ENCODE assay signal across 9 mouse cellular contexts in the genomic region with DNA sequence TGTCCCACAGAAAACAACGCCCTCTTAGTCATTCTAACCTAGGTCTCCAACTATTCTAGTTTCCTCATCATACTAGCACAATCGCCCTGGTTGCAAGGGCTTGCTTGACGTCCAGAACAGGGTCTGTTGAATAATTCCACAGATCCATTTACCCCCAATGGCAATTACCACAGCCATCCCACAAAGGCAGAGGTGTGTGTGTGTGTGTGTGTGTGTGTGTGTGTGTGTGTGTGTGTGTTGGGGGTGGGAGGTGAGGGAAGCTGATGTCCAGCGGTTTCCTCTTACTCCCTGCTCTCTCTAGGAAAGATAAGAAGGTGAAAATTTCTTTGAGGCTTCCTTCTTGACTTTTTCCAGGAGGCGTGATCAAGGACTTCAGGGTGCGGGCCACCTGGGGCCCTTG. TPM values are rescaled to one million over a fixed set of nuclear protein-coding genes. Genes with fewer than 3 reads are reported as not detected.
DNase-seq lines count a peak whose midpoint lies in the region; ATAC-seq and TF ChIP-seq lines count a peak whose summit lies in the region.
"Had no signal": no experiment of that assay in that cellular context is flagged by ENCODE, and none has a peak within 500 bp of the region (broad histone marks: within the 10 kb centered on the region; RNA-seq: fewer than 3 reads in every experiment).

No protein-coding gene starts in this region.

- 33% methylated on average over 6 of the region's 6 CpGs for WGBS in heart, embryonic 13.5 days
- 33% methylated on average over 6 of the region's 6 CpGs for WGBS in hindbrain, embryonic 10.5 days
- 37% methylated on average over 6 of the region's 6 CpGs for WGBS in liver, postnatal 0 days (ENCODE audit: insufficient replicate concordance)

- peak overlapping the region; percentile 93 for H3K4me2 ChIP-seq in heart, embryonic 13.5 days
- H3K4me2 ChIP-seq in liver, postnatal 0 days (ENCODE audit: low read depth, low read length): peak overlapping the region; percentile 78

- peak overlapping the region; percentile 91 for H3K9ac ChIP-seq in heart, embryonic 13.5 days
- no peak overlapping the region for H3K9ac ChIP-seq in ES-E14 (ENCODE audit: insufficient read depth, low read depth, low read length, poor library complexity, severe bottlenecking)
- H3K9ac ChIP-seq in liver, postnatal 0 days (replicated peaks): no peak overlapping the region; the same call in 1 of the 2 replicates

- intact Hi-C loops in heart, postnatal 36 days (cut with DNase I): loop anchor here (2.0 to 5.0 kb wide), 3 partner anchors 97 to 332 kb away; no protein-coding TSS in a partner anchor

- H3K4me3 ChIP-seq in heart, embryonic 13.5 days: peak overlapping the region; percentile 86
- H3K4me3 ChIP-seq in ES-E14 (ENCODE audit: insufficient read depth in 1 of 2, low read depth in 1 of 2, low read length in 2 of 2, poor library complexity in 1 of 2, severe bottlenecking in 1 of 2): peak overlapping the region; percentile 48 to 69; a peak in 3 of 4 replicates
- peak overlapping the region; percentile 71 for H3K4me3 ChIP-seq in hindbrain, embryonic 10.5 days
- peak overlapping the region; percentile 53; the same call in 1 of the 2 replicates for H3K4me3 ChIP-seq in liver, postnatal 0 days (ENCODE audit: low read depth, low read length)

- peaks cover 27% of the 10 kb centered on the region for H3K27me3 ChIP-seq in heart, embryonic 13.5 days (replicated peaks)
- H3K27me3 ChIP-seq in hindbrain, embryonic 10.5 days (ENCODE audit: insufficient read depth, poor library complexity, severe bottlenecking): peaks cover 50% of the 10 kb centered on the region
- H3K27me3 ChIP-seq in liver, postnatal 0 days (ENCODE audit: insufficient read depth, low read length): peaks cover 24% of the 10 kb centered on the region
- H3K27me3 ChIP-seq: CH12.LX had no signal

- no peak for TF ChIP-seq EP300 in liver, postnatal 0 days (IDR thresholded peaks at IDR 0.05; ENCODE audit: low read depth)

- peaks cover 9% of the 10 kb centered on the region for H3K36me3 ChIP-seq in heart, embryonic 13.5 days
- no peaks in the 10 kb centered on the region for H3K36me3 ChIP-seq in ES-E14 (ENCODE audit: control insufficient read depth, insufficient read depth, low read length, poor library complexity, severe bottlenecking)
- no peaks in the 10 kb centered on the region for H3K36me3 ChIP-seq in hindbrain, embryonic 10.5 days
- no peaks in the 10 kb centered on the region for H3K36me3 ChIP-seq in liver, postnatal 0 days (replicated peaks; ENCODE audit: insufficient read depth, low read length)

- TF ChIP-seq CTCF in liver, postnatal 0 days (IDR thresholded peaks at IDR 0.05; ENCODE audit: low read depth): no peak

- H3K4me1 ChIP-seq in heart, embryonic 13.5 days: peaks cover 48% of the 10 kb centered on the region
- peaks cover 0 to 4% of the 10 kb centered on the region in 2 experiments; a peak in 2 of 4 replicates for H3K4me1 ChIP-seq in ES-E14 (ENCODE audit: control insufficient read depth in 2 of 2, insufficient read depth in 2 of 2, low read length in 2 of 2, poor library complexity in 1 of 2)
- H3K4me1 ChIP-seq in hindbrain, embryonic 10.5 days (replicated peaks): peaks cover 65% of the 10 kb centered on the region
- peaks cover 16% of the 10 kb centered on the region for H3K4me1 ChIP-seq in liver, postnatal 0 days (ENCODE audit: insufficient read depth)

- no peak for DNase-seq in heart, postnatal 36 days
- no peak for DNase-seq in ES-E14 (ENCODE audit: low read depth, low spot score)
- DNase-seq in hindbrain, embryonic 10.5 days (ENCODE audit: low spot score): no peak
- no peak for DNase-seq in liver, postnatal 0 days
- no peak for DNase-seq in frontal cortex, postnatal 10 days (ENCODE audit: low spot score in 2 of 2)
- no peak for DNase-seq in adrenal gland, postnatal 4 days (ENCODE audit: low spot score in 2 of 2)
- DNase-seq in right cerebral cortex, postnatal 36 days (ENCODE audit: low spot score in 2 of 2): no peak

- no peak for ATAC-seq in heart, embryonic 13.5 days (ENCODE audit: extremely low read depth, insufficient number of reproducible peaks, low FRiP score, low TSS enrichment)
- no peak for ATAC-seq in liver, postnatal 0 days

- H3K27ac ChIP-seq in heart, embryonic 13.5 days (replicated peaks): peak overlapping the region; percentile 54
- no peak overlapping the region for H3K27ac ChIP-seq in ES-E14 (ENCODE audit: insufficient read depth, low read depth, low read length, poor library complexity, severe bottlenecking)
- H3K27ac ChIP-seq in hindbrain, embryonic 10.5 days: peak overlapping the region; percentile 82
- no peak overlapping the region for H3K27ac ChIP-seq in liver, postnatal 0 days (ENCODE audit: low read depth)

- H3K9me3 ChIP-seq in heart, embryonic 13.5 days: no peaks in the 10 kb centered on the region
- no peaks in the 10 kb centered on the region for H3K9me3 ChIP-seq in ES-E14 (ENCODE audit: control insufficient read depth, insufficient read depth, low read depth, low read length)
- H3K9me3 ChIP-seq in hindbrain, embryonic 10.5 days: no peaks in the 10 kb centered on the region
- H3K9me3 ChIP-seq in liver, postnatal 0 days (ENCODE audit: low read length): no peaks in the 10 kb centered on the region

- in situ Hi-C loops in ES-E14 (cut with MboI; ENCODE audit: low sequenced_read_pairs in 2 of 2, unreplicated experiment in 2 of 2): no loop called here

TF ChIP-seq in ES-E14, 5 proteins besides CTCF, POLR2A, EP300 and RAD21:
- no peak for TF ChIP-seq CHD2 (IDR thresholded peaks at IDR 0.05; ENCODE audit: low read depth, low read length)
- TF ChIP-seq HCFC1 (IDR thresholded peaks at IDR 0.05; ENCODE audit: borderline replicate concordance, insufficient read depth, low read length): no peak
- no peak for TF ChIP-seq ZC3H11A (IDR thresholded peaks at IDR 0.05; ENCODE audit: borderline replicate concordance, low read depth, low read length)
- TF ChIP-seq ZNF384 (IDR thresholded peaks at IDR 0.05; ENCODE audit: low read depth, low read length): no peak
- TF ChIP-seq MAFK (IDR thresholded peaks at IDR 0.05; ENCODE audit: insufficient read depth, low read depth, low read length): no peak

RNA-seq across cellular contexts. Expression of a gene that starts 0.4 kb away (rescaled TPM):
- polyA plus RNA-seq in heart, embryonic 13.5 days (2015; fragmentation: Nextera tagmentation; extraction: Ambion mirVana): 65.6 and 69.3 TPM in 2 replicates
- total RNA-seq in heart, postnatal 36 days (2021): 100 to 1,000 TPM; 165 to 209 TPM
- 10.7 and 28.8 TPM in 2 replicates for total RNA-seq in ES-E14 (2012; rRNA removed)
- polyA plus RNA-seq in hindbrain, embryonic 10.5 days (2016; fragmentation: Nextera tagmentation; extraction: Ambion mirVana): 24.8 and 31.4 TPM in 2 replicates
- 6.4 and 7.9 TPM in 2 replicates for polyA plus RNA-seq in liver, postnatal 0 days (2015; fragmentation: Nextera tagmentation; extraction: Ambion mirVana)
- total RNA-seq in adrenal gland, postnatal 4 days (2021): 100 to 1,000 TPM; 314 to 316 TPM

Comparison
In these comparisons a context has a peak if more than half of its experiments do, and no peak if none do; other contexts are left out.
1. H3K27ac ChIP-seq: peak in heart, embryonic 13.5 days (single experiment) and hindbrain, embryonic 10.5 days (single experiment); none in ES-E14 (single experiment) and liver, postnatal 0 days (single experiment).
2. Peak in every context shown above with its lines, with median percentiles within 50 percentile points of each other: H3K4me3 ChIP-seq.